Mouse (Mus musculus): ENCODE data around the gene Olfr161.
"Not testable (repeated sequence)": the region's sequence is repeated elsewhere in the genome, so short reads cannot be mapped to it uniquely, and the experiment has no call there.

Olfr161 gene

GRCm38 (mm10) chr16:3590691-3591090 lies at the start of gene Olfr161:
TSS of gene Olfr161 (plus strand) at chr16:3591042.
- no peak for DNase-seq (ENCODE audit: low spot score in 2 of 2)

- no peak for DNase-seq (ENCODE audit: low spot score in 2 of 2)
These were observed 27.3 kb upstream of the Olfr161 start for GRCm38 (mm10) chr16:3563553-3563952.

- not testable (repeated sequence) for DNase-seq (ENCODE audit: low spot score in 2 of 2)
These were observed 13.2 kb upstream of the Olfr161 start for GRCm38 (mm10) chr16:3577658-3578057.

GRCm38 (mm10) chr16:3578227-3578848 lies 12.5 kb upstream of the Olfr161 start:
- DNase-seq (ENCODE audit: low spot score in 2 of 2): not testable (repeated sequence)

GRCm38 (mm10) chr16:3631376-3631775 lies 40.5 kb downstream of the Olfr161 start:
- not testable (repeated sequence) for DNase-seq (ENCODE audit: low spot score in 2 of 2)

GRCm38 (mm10) chr16:3632572-3633361 lies 41.9 kb downstream of the Olfr161 start:
- not testable (repeated sequence) for DNase-seq (ENCODE audit: low spot score in 2 of 2)
